Mouse (Mus musculus): Measurements from ENCODE around the gene Hsdl1.

DNA sequence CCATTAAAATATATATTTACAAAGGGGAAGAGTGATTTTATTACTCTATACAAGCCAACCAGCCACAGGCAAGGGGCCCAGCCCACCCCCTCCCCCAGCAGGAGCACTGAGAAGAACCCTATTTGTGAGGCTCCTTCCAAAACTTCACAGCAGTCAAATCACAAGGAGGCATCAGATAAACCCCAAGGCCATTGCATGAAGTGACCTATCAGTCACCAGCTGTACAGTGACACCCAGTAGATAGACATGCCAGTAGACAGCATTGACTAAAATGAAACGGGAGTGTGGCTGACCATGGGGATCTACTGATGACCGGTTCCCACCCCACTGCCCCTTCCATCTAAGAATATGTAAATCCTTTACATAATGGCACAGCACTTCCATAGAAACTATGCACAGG lies 22.0 kb downstream of the Hsdl1 start:
- TF ChIP-seq CTCF (IDR thresholded peaks at IDR 0.05; ENCODE audit: control insufficient read depth, insufficient read depth, low read length) (no peak), POLR2A (IDR thresholded peaks at IDR 0.05; ENCODE audit: borderline replicate concordance, control insufficient read depth, low read depth, low read length) (no peak)

Measured in bone marrow, adult 2 months (tissue).